Mouse (Mus musculus): ENCODE results near the gene Olfr221.
A peak's percentile ranks its signal among the peaks of the same experiment; 100 is the strongest.

- TF ChIP-seq POLR2A (IDR thresholded peaks at IDR 0.05; ENCODE audit: control insufficient read depth, low read depth, low read length) (no peak), CTCF (IDR thresholded peaks at IDR 0.05; ENCODE audit: control insufficient read depth, insufficient read depth, insufficient replicate concordance, low read depth, low read length) (0 out of 2 replicates have a peak, but pooled peaks have one; percentile 2)
These were observed 29.4 kb upstream of the Olfr221 start for GRCm38 (mm10) chr14:52071599-52072137.

Measured in testis, adult 2 months (tissue).